Mouse (Mus musculus): ENCODE results near the gene Exoc6. TPM values are rescaled to one million over a fixed set of nuclear protein-coding genes. Genes with fewer than 3 reads are reported as not detected.

Gene Exoc6
- total and polyA plus RNA-seq, 3 experiments = 30.2 to 41.2 TPM; not detected in 1

GRCm38 (mm10) chr19:37601968-37602848 is 52.0 kb downstream of the Exoc6 start:
- Histone ChIP-seq H3K4me3 (ENCODE audit: control insufficient read depth in 1 of 2, insufficient read depth in 1 of 2, low read depth in 2 of 2, low read length in 2 of 2) (peak overlapping the region; percentile 30 to 58), H3K27me3 (ENCODE audit: control insufficient read depth in 1 of 2, insufficient read depth in 2 of 2, low read length in 2 of 2) (no peaks in the 10 kb centered on the region), H3K36me3 (ENCODE audit: control insufficient read depth in 1 of 2, insufficient read depth in 2 of 2, low read length in 2 of 2) (peaks cover 8 to 9% of the 10 kb centered on the region in 2 experiments), H3K79me2 (ENCODE audit: control insufficient read depth, insufficient read depth, low read length, poor library complexity) (no peaks in the 10 kb centered on the region), H3K27ac (ENCODE audit: control insufficient read depth, low read depth, low read length) (peak overlapping the region; percentile 93), H3K4me1 (ENCODE audit: control insufficient read depth in 1 of 2, insufficient read depth in 2 of 2, low read length in 2 of 2) (peaks cover 0 to 10% of the 10 kb centered on the region in 2 experiments; a peak in 2 of 4 replicates), H3K9me3 (replicated peaks; ENCODE audit: insufficient read depth, low read length) (no peaks in the 10 kb centered on the region), H3K9ac (ENCODE audit: control insufficient read depth, low read depth, low read length, poor library complexity, severe bottlenecking) (peak overlapping the region; percentile 72)
- DNase-seq (ENCODE audit: low read depth, low spot score) = peak; percentile 97
- no peak for TF ChIP-seq KAT2A (conservative IDR thresholded peaks at IDR 0.05; ENCODE audit: low read depth, low read length)
- peak; percentile 34; the same call in 1 of the 2 replicates for TF ChIP-seq SMC3 (IDR thresholded peaks at IDR 0.05; ENCODE audit: low read depth, low read length)
- peak; percentile 64 for TF ChIP-seq TBP (IDR thresholded peaks at IDR 0.05; ENCODE audit: low read depth, low read length)
- peak; percentile 100 for TF ChIP-seq ZNF384 (IDR thresholded peaks at IDR 0.05; ENCODE audit: low read depth, low read length)
- TF ChIP-seq NELFE (IDR thresholded peaks at IDR 0.05; ENCODE audit: low read depth, low read length) = peak; percentile 51
- TF ChIP-seq MEF2A (IDR thresholded peaks at IDR 0.05; ENCODE audit: extremely low read depth, insufficient replicate concordance, low read depth, low read length, poor library complexity, severe bottlenecking) = no peak
- no peak for TF ChIP-seq ZMIZ1 (IDR thresholded peaks at IDR 0.05; ENCODE audit: low read depth, low read length)
- no peak for TF ChIP-seq CHD1 (IDR thresholded peaks at IDR 0.05; ENCODE audit: low read depth, low read length)
- TF ChIP-seq ETS1 (IDR thresholded peaks at IDR 0.05; ENCODE audit: low read depth, low read length) = peak; percentile 79
- TF ChIP-seq TAL1 (IDR thresholded peaks at IDR 0.05; ENCODE audit: low read length) = no peak
- no peak for TF ChIP-seq CHD2 (IDR thresholded peaks at IDR 0.05; ENCODE audit: low read length)
- TF ChIP-seq MAZ (IDR thresholded peaks at IDR 0.05; ENCODE audit: low read depth, low read length) = no peak; the same call in 1 of the 2 replicates
- TF ChIP-seq ZC3H11A (IDR thresholded peaks at IDR 0.05; ENCODE audit: low read depth, low read length) = no peak
- no peak for TF ChIP-seq E2F4 (IDR thresholded peaks at IDR 0.05; ENCODE audit: borderline replicate concordance, low read depth, low read length)
- TF ChIP-seq POLR2A (IDR thresholded peaks at IDR 0.05; ENCODE audit: control insufficient read depth in 1 of 2, insufficient read depth in 1 of 2, low read depth in 1 of 2, low read length in 2 of 2, poor library complexity in 1 of 2) = peak in 1 of 2 experiments; percentile 65; a peak in 1 of 4 replicates
- TF ChIP-seq POLR2AphosphoS5 (IDR thresholded peaks at IDR 0.05; ENCODE audit: borderline replicate concordance, low read depth, low read length) = 0 out of 2 replicates have a peak, but pooled peaks have one; percentile 40
- TF ChIP-seq USF2 (IDR thresholded peaks at IDR 0.05; ENCODE audit: borderline replicate concordance in 1 of 2, insufficient read depth in 1 of 2, low read depth in 1 of 2, low read length in 2 of 2) = no peak
- TF ChIP-seq TCF12 (IDR thresholded peaks at IDR 0.05; ENCODE audit: low read depth, low read length) = peak; percentile 77
- no peak for TF ChIP-seq RCOR1 (IDR thresholded peaks at IDR 0.05; ENCODE audit: low read depth, low read length)
- no peak for TF ChIP-seq UBTF (IDR thresholded peaks at IDR 0.05; ENCODE audit: borderline replicate concordance, insufficient read depth, low read depth, low read length)
- peak; percentile 15; the same call in 1 of the 2 replicates for TF ChIP-seq JUND (IDR thresholded peaks at IDR 0.05; ENCODE audit: low read depth, low read length)
- TF ChIP-seq EP300 (IDR thresholded peaks at IDR 0.05; ENCODE audit: low read depth in 1 of 2, low read length in 2 of 2) = peak; percentile 83 to 93
- TF ChIP-seq ELF1 (IDR thresholded peaks at IDR 0.05; ENCODE audit: low read depth, low read length) = peak; percentile 14; the same call in 1 of the 2 replicates
- TF ChIP-seq MAFK (IDR thresholded peaks at IDR 0.05; ENCODE audit: borderline replicate concordance, low read depth, low read length) = no peak
- peak; percentile 44; the same call in 1 of the 2 replicates for TF ChIP-seq NRF1 (IDR thresholded peaks at IDR 0.05; ENCODE audit: insufficient read depth, low read depth, low read length, poor library complexity, severe bottlenecking)
- peak; percentile 96 for TF ChIP-seq SIN3A (IDR thresholded peaks at IDR 0.05; ENCODE audit: low read length)
- TF ChIP-seq ZKSCAN1 (IDR thresholded peaks at IDR 0.05; ENCODE audit: low read depth, low read length) = peak; percentile 70; the same call in 1 of the 2 replicates
- TF ChIP-seq POLR2AphosphoS2 (IDR thresholded peaks at IDR 0.05; ENCODE audit: low read length) = 0 out of 2 replicates have a peak, but pooled peaks have one; percentile 27
- peak; percentile 97 for TF ChIP-seq MYB (IDR thresholded peaks at IDR 0.05; ENCODE audit: low read depth, low read length)
- TF ChIP-seq BHLHE40 (IDR thresholded peaks at IDR 0.05; ENCODE audit: borderline replicate concordance, low read depth, low read length) = no peak
- TF ChIP-seq USF1 (IDR thresholded peaks at IDR 0.05; ENCODE audit: low read depth, low read length) = no peak
- peak; percentile 86 for TF ChIP-seq GATA1 (IDR thresholded peaks at IDR 0.05; ENCODE audit: low read depth, low read length)
- TF ChIP-seq HCFC1 (IDR thresholded peaks at IDR 0.05; ENCODE audit: low read depth, low read length) = peak; percentile 54
- peak; percentile 91 for TF ChIP-seq MAX (IDR thresholded peaks at IDR 0.05; ENCODE audit: low read length)
